Mouse (Mus musculus) liver, adult 10 weeks (tissue): ENCODE data around the gene Pcf11. TPM values are rescaled to one million over a fixed set of nuclear protein-coding genes. Genes with fewer than 3 reads are reported as not detected.

ENCODE experiments used
- polyA plus RNA-seq: library from polyadenylated mRNA; stranded (reverse); fragments of 350-450 nt; fragmentation: Illumina TruSeq; extraction: RNeasy Lipid Tissue Mini Kit (QIAGEN cat#74804); gene quantifications from one replicate; pipeline ENCODE4 v1.2.3, GENCODE M21; 2014; ENCODE audit warnings: low read depth, low replicate concordance

Gene Pcf11
- polyA plus RNA-seq, result 23.9 TPM

DNA sequence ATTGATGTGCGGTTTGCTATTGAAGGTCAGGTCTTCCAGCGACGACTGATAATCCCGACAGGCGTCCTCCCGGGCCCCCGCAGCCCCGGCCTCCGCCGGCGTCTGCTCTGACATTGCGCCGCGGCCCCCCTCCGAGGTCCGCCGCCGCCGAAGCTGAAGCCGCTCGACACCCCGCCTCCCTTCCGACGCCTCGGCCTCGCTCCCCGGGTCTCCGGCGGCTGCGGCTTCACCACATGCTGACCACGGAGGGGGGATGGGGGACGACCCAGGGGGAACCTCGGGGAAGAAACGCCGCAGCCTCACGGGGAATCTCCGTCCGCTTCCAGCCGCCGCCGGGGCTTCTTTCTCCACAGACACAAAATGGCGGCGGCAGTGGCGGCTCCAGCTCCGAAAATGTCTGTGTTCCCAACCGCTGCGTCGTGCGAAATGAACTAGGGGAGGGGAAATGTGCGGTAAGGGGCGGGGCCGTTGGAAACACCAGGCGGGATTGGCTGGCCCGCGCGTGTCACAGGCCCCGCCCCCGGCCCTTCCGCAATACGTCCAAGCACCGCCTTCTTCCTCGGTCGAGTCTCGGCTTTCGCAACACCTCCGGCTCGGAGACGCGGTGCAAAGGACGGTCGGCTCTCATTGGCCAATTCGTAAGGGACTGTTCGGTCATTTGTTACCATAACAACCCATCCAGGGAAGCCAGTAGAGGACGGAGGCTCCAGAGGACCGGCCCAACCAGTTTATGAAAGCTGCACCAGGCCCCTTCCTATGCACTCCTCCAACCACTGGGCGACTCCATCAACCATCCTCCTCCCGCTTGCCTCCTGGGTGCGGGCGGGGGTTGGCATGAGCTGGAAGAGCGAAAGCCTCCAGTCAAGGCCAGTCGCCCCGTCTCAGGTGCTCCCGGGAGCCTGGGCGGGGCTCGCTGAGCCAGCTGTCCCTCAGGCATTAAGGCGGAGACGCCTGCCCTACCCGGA is at the start of gene Pcf11:
Gene Pcf11, minus strand, starts transcription at position 428 of the 965 bp plus-strand sequence.

DNA sequence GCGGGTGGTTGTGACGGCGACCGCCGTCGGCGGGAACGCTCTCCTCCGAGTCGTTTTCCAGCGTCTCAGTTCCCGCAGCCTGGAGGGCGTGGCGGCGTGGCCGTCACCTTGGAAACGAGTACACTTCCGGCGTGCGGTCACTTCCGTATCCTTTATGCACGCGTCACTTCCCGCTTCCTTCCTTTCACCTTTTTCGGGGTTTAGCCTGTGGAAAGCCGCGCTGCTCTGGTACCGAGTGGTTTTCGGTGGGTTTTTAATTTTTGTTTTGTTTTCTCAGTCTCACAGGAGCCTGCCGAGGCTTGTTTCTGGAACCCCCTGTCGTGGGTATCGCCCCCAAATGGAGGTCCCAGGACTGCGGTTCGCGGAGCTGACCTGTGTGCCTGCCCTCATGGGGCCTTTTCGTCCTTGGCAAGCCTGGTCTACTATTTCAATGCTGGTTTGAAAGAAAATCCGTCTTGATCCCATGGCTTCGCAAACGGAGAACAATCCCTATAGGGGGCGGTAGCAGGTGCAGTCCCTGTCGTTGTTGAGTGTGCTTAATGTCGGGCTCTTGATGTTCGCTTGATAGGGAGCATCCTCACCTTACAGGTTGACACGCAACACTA is 32.6 kb downstream of the Pcf11 start, which contains the start of gene Ankrd42:
Gene Ankrd42, minus strand, starts transcription at position 122 of the 605 bp plus-strand sequence.

Other genes with a start within 250 kb of the Pcf11 start
- gene Ccdc90b, start 108.8 kb downstream of the Pcf11 start, polyA plus RNA-seq, result 24.2 TPM
- gene Ankrd42, start 32.8 kb downstream of the Pcf11 start, polyA plus RNA-seq, result 0.98 TPM
- gene Rab30, start 71.7 kb upstream of the Pcf11 start, polyA plus RNA-seq, result 20.3 TPM
- 1.5 TPM for gene Ddias, start 204.3 kb upstream of the Pcf11 start, polyA plus RNA-seq
- gene Prcp, start 204.5 kb upstream of the Pcf11 start, polyA plus RNA-seq, result 3.7 TPM